ENCODE assay signal across 9 mouse cellular contexts in the genomic region with DNA sequence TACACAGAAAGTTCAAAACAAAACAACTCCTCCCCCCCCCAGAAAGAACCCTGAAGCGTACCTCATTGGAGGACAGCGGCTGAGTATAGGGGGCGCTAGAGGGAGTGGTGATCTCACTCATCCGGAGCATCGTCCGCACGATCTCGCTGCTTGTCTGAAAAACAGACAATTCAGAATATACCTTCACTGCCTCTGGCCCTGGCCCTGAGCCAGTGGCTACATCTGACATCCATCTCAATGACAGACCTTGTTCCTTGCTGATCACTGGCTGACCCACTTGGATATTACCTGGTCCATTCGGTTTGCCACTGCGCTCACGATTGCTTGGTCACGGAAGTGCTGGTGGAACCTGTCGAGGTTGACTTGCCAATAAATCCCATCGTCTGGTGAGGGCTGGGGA. TPM values are rescaled to one million over a fixed set of nuclear protein-coding genes. Genes with fewer than 3 reads are reported as not detected.
A peak's percentile ranks its signal among the peaks of the same experiment; 100 is the strongest.
DNase-seq lines count a peak whose midpoint lies in the region; ATAC-seq and TF ChIP-seq lines count a peak whose summit lies in the region.
"Had no signal": no experiment of that assay in that cellular context is flagged by ENCODE, and none has a peak within 500 bp of the region (broad histone marks: within the 10 kb centered on the region; RNA-seq: fewer than 3 reads in every experiment).

No protein-coding gene starts in this region.

- H3K9me3 ChIP-seq in intestine, postnatal 0 days (ENCODE audit: control insufficient read depth), result no peaks in the 10 kb centered on the region
- no peaks in the 10 kb centered on the region for H3K9me3 ChIP-seq in intestine, embryonic 16.5 days (ENCODE audit: control insufficient read depth, low read length)
- H3K9me3 ChIP-seq in hindbrain, embryonic 14.5 days (ENCODE audit: control insufficient read depth, low read length), result no peaks in the 10 kb centered on the region
- no peaks in the 10 kb centered on the region for H3K9me3 ChIP-seq in lung, embryonic 14.5 days (ENCODE audit: low read depth, low read length)
- H3K9me3 ChIP-seq: limb, embryonic 13.5 days had no signal

- H3K27ac ChIP-seq in intestine, postnatal 0 days (ENCODE audit: low read depth, low read length), result no peak overlapping the region
- H3K27ac ChIP-seq in intestine, embryonic 16.5 days (ENCODE audit: low read length), result no peak overlapping the region
- H3K27ac ChIP-seq in hindbrain, embryonic 14.5 days, result no peak overlapping the region
- no peak overlapping the region for H3K27ac ChIP-seq in lung, embryonic 14.5 days (ENCODE audit: low read depth)
- H3K27ac ChIP-seq: limb, embryonic 13.5 days had no signal

- H3K27me3 ChIP-seq in intestine, postnatal 0 days (replicated peaks; ENCODE audit: control insufficient read depth, insufficient read depth, low read length), result no peaks in the 10 kb centered on the region
- H3K27me3 ChIP-seq in intestine, embryonic 16.5 days (replicated peaks; ENCODE audit: control insufficient read depth, insufficient read depth, low read length), result no peaks in the 10 kb centered on the region
- H3K27me3 ChIP-seq in hindbrain, embryonic 14.5 days (ENCODE audit: control insufficient read depth, insufficient read depth, low read length), result no peaks in the 10 kb centered on the region
- H3K27me3 ChIP-seq in lung, embryonic 14.5 days (ENCODE audit: insufficient read depth, low read length), result no peaks in the 10 kb centered on the region
- H3K27me3 ChIP-seq: limb, embryonic 13.5 days had no signal

- no peaks in the 10 kb centered on the region for H3K4me1 ChIP-seq in intestine, postnatal 0 days (replicated peaks; ENCODE audit: control insufficient read depth, insufficient read depth, low read length)
- H3K4me1 ChIP-seq in intestine, embryonic 16.5 days (ENCODE audit: control insufficient read depth, insufficient read depth, low read length), result peaks cover 4% of the 10 kb centered on the region; the same call in 1 of the 2 replicates
- H3K4me1 ChIP-seq in hindbrain, embryonic 14.5 days (replicated peaks; ENCODE audit: control insufficient read depth, insufficient read depth, low read length), result no peaks in the 10 kb centered on the region
- H3K4me1 ChIP-seq in lung, embryonic 14.5 days (ENCODE audit: insufficient read depth), result no peaks in the 10 kb centered on the region
- H3K4me1 ChIP-seq: limb, embryonic 13.5 days had no signal

- WGBS in intestine, postnatal 0 days, result 49% methylated on average over 14 of the region's 14 CpGs
- WGBS in intestine, embryonic 16.5 days, result 41% methylated on average over 14 of the region's 14 CpGs
- 37% methylated on average over 14 of the region's 14 CpGs for WGBS in hindbrain, embryonic 14.5 days
- 54% methylated on average over 14 of the region's 14 CpGs for WGBS in lung, embryonic 14.5 days

- peak; percentile 23 for DNase-seq in MN1 (ENCODE audit: low spot score)
- peak; percentile 85 to 88 for DNase-seq in cerebellum, adult 18-20 months
- DNase-seq in hindbrain, embryonic 14.5 days (ENCODE audit: low spot score), result peak; percentile 43
- peak; percentile 61 for DNase-seq in lung, embryonic 14.5 days
- DNase-seq in ovary, postnatal 10 days (ENCODE audit: low spot score), result no peak
- DNase-seq in ovary, postnatal 14 days (ENCODE audit: low spot score), result no peak

- no peak overlapping the region for H3K4me3 ChIP-seq in intestine, postnatal 0 days (ENCODE audit: low read depth, low read length)
- H3K4me3 ChIP-seq in intestine, embryonic 16.5 days (ENCODE audit: low read length), result no peak overlapping the region
- H3K4me3 ChIP-seq in hindbrain, embryonic 14.5 days (replicated peaks; ENCODE audit: low read length), result no peak overlapping the region
- no peak overlapping the region for H3K4me3 ChIP-seq in lung, embryonic 14.5 days (ENCODE audit: low read depth, low read length)
- H3K4me3 ChIP-seq: limb, embryonic 13.5 days had no signal

- no peak overlapping the region for H3K4me2 ChIP-seq in intestine, postnatal 0 days (replicated peaks; ENCODE audit: low read depth)
- no peak overlapping the region for H3K4me2 ChIP-seq in intestine, embryonic 16.5 days (ENCODE audit: low read depth, low read length)
- H3K4me2 ChIP-seq in hindbrain, embryonic 14.5 days (replicated peaks), result no peak overlapping the region
- H3K4me2 ChIP-seq in lung, embryonic 14.5 days, result no peak overlapping the region
- H3K4me2 ChIP-seq: limb, embryonic 13.5 days had no signal

- peaks cover 60% of the 10 kb centered on the region for H3K36me3 ChIP-seq in intestine, postnatal 0 days (ENCODE audit: control insufficient read depth, insufficient read depth)
- H3K36me3 ChIP-seq in intestine, embryonic 16.5 days (ENCODE audit: control insufficient read depth, insufficient read depth, low read length), result peaks cover 5% of the 10 kb centered on the region; the same call in 1 of the 2 replicates
- H3K36me3 ChIP-seq in hindbrain, embryonic 14.5 days (replicated peaks; ENCODE audit: control insufficient read depth, insufficient read depth), result peaks cover 62% of the 10 kb centered on the region
- H3K36me3 ChIP-seq in lung, embryonic 14.5 days (ENCODE audit: insufficient read depth), result peaks cover 67% of the 10 kb centered on the region

- no peak overlapping the region for H3K9ac ChIP-seq in intestine, postnatal 0 days (ENCODE audit: low read depth, low read length)
- H3K9ac ChIP-seq in intestine, embryonic 16.5 days (ENCODE audit: low read depth, low read length), result no peak overlapping the region
- no peak overlapping the region for H3K9ac ChIP-seq in hindbrain, embryonic 14.5 days
- H3K9ac ChIP-seq in lung, embryonic 14.5 days, result no peak overlapping the region
- H3K9ac ChIP-seq: limb, embryonic 13.5 days had no signal

- no peak for ATAC-seq in intestine, postnatal 0 days
- ATAC-seq in intestine, embryonic 16.5 days, result no peak
- ATAC-seq in hindbrain, embryonic 14.5 days (ENCODE audit: low FRiP score), result no peak
- no peak; the same call in 1 of the 2 replicates for ATAC-seq in lung, embryonic 14.5 days (ENCODE audit: insufficient read depth)

- TF ChIP-seq CTCF in intestine, postnatal 0 days (IDR thresholded peaks at IDR 0.05; ENCODE audit: low read depth), result peak; percentile 67
- TF ChIP-seq CTCF in lung, embryonic 14.5 days (IDR thresholded peaks at IDR 0.05; ENCODE audit: low read depth), result peak; percentile 54

RNA-seq across cellular contexts. Expression of a gene that starts 8.3 kb away (rescaled TPM):
- 19.7 and 20.5 TPM in 2 replicates for polyA plus RNA-seq in intestine, postnatal 0 days (2015; fragmentation: Nextera tagmentation; extraction: Ambion mirVana)
- 37.7 and 41.0 TPM in 2 replicates for polyA plus RNA-seq in intestine, embryonic 16.5 days (2015; fragmentation: Nextera tagmentation; extraction: Ambion mirVana)
- 28.1 and 28.3 TPM in 2 replicates for polyA plus RNA-seq in hindbrain, embryonic 14.5 days (2014; fragmentation: Nextera tagmentation; extraction: Ambion mirVana)
- 33.7 and 34.2 TPM in 2 replicates for polyA plus RNA-seq in lung, embryonic 14.5 days (2014; fragmentation: Nextera tagmentation; extraction: Ambion mirVana)

RNA-seq across cellular contexts. Expression of a gene that starts 8.3 kb away (rescaled TPM):
- polyA plus RNA-seq in intestine, postnatal 0 days (2015; fragmentation: Nextera tagmentation; extraction: Ambion mirVana), result 58.7 and 61.6 TPM in 2 replicates
- polyA plus RNA-seq in intestine, embryonic 16.5 days (2015; fragmentation: Nextera tagmentation; extraction: Ambion mirVana), result 43.6 and 47.3 TPM in 2 replicates
- 79.4 and 89.2 TPM in 2 replicates for polyA plus RNA-seq in hindbrain, embryonic 14.5 days (2014; fragmentation: Nextera tagmentation; extraction: Ambion mirVana)
- polyA plus RNA-seq in lung, embryonic 14.5 days (2014; fragmentation: Nextera tagmentation; extraction: Ambion mirVana), result 53.7 and 54.2 TPM in 2 replicates

RNA-seq across cellular contexts. Expression of a gene that starts 10.8 kb away (rescaled TPM):
- polyA plus RNA-seq in intestine, postnatal 0 days (2015; fragmentation: Nextera tagmentation; extraction: Ambion mirVana), result 2.2 and 2.8 TPM in 2 replicates
- 5.6 and 6.2 TPM in 2 replicates for polyA plus RNA-seq in intestine, embryonic 16.5 days (2015; fragmentation: Nextera tagmentation; extraction: Ambion mirVana)
- 16.5 and 17.3 TPM in 2 replicates for polyA plus RNA-seq in hindbrain, embryonic 14.5 days (2014; fragmentation: Nextera tagmentation; extraction: Ambion mirVana)
- polyA plus RNA-seq in lung, embryonic 14.5 days (2014; fragmentation: Nextera tagmentation; extraction: Ambion mirVana), result 7.1 and 8.2 TPM in 2 replicates

RNA-seq across cellular contexts. Expression of a gene that starts 23.0 kb away (rescaled TPM):
- polyA plus RNA-seq in intestine, postnatal 0 days (2015; fragmentation: Nextera tagmentation; extraction: Ambion mirVana), result 15.2 and 16.1 TPM in 2 replicates
- 35.7 and 36.6 TPM in 2 replicates for polyA plus RNA-seq in intestine, embryonic 16.5 days (2015; fragmentation: Nextera tagmentation; extraction: Ambion mirVana)
- polyA plus RNA-seq in hindbrain, embryonic 14.5 days (2014; fragmentation: Nextera tagmentation; extraction: Ambion mirVana), result 27.5 and 29.3 TPM in 2 replicates
- polyA plus RNA-seq in lung, embryonic 14.5 days (2014; fragmentation: Nextera tagmentation; extraction: Ambion mirVana), result 44.0 and 49.1 TPM in 2 replicates

RNA-seq across cellular contexts. Expression of a gene that starts 49.2 kb away (rescaled TPM):
- 0.22 and 0.29 TPM in 2 replicates for polyA plus RNA-seq in intestine, postnatal 0 days (2015; fragmentation: Nextera tagmentation; extraction: Ambion mirVana)
- 0.28 and 0.39 TPM in 2 replicates for polyA plus RNA-seq in intestine, embryonic 16.5 days (2015; fragmentation: Nextera tagmentation; extraction: Ambion mirVana)
- polyA plus RNA-seq in hindbrain, embryonic 14.5 days (2014; fragmentation: Nextera tagmentation; extraction: Ambion mirVana), result 1.7 and 1.8 TPM in 2 replicates
- polyA plus RNA-seq in lung, embryonic 14.5 days (2014; fragmentation: Nextera tagmentation; extraction: Ambion mirVana), result 0.12 and 0.15 TPM in 2 replicates

Comparison
In these comparisons a context has a peak if more than half of its experiments do, and no peak if none do; other contexts are left out.
1. DNase-seq: peak in MN1 (single experiment), cerebellum, adult 18-20 months (2 of 2), hindbrain, embryonic 14.5 days (single experiment) and lung, embryonic 14.5 days (single experiment); none in ovary, postnatal 10 days (single experiment) and ovary, postnatal 14 days (single experiment).